Mouse (Mus musculus) spleen, postnatal 36 days (tissue): ENCODE measurements around the gene Cgrrf1.

Source experiments
- DNase-seq, 2 experiments: peaks; one replicate each; pipeline ENCODE4 v3.0.0; 2022; ENCODE audit warnings: low spot score in 2 of 2, mixed read lengths in 1 of 2

Cgrrf1 gene

DNA sequence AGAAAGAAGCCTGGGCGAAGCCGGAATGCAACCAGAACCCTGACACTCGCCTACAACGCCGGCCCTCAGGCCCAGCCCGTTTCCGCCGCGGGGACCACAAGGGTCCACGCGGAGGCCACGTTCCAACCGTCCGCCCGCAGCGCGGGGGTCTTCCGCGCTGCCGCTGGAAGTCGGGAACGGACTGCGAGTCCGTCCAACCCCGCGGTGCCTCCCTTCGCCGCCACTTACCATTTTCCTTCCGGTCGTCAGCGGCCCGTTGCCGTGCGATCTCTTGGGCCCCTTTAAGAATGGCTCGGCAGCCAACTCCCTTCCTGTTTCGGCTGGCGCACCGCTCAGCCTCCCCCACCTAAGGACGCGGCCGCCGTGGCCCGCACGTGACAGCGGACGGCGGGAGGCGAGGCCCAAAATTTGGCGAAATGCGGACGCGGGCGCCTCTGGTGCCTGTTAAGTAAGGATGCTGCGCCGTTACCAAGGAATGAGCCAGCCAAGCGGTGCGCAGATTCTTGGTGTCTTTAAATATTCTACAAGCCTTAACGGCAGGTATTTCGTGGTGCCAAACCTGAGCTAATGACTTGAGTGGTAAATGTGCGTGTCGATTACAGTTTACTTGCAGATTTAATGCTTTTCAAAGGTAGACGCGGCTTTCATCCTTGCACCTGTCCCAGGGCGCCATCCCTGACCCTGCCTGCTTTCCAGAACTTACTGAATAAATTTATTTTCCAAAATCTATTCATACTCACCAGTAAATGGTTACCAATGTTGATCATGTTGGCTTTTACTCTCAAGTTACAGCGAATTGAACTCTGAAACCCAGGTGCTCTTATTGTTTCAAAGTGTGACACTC, 9.8 kb upstream of the Cgrrf1 start, which contains the start of gene Gmfb:
Gmfb (minus strand) TSS at position 370 of the 844 bp plus-strand sequence.
- peak; percentile 93 for DNase-seq

DNA sequence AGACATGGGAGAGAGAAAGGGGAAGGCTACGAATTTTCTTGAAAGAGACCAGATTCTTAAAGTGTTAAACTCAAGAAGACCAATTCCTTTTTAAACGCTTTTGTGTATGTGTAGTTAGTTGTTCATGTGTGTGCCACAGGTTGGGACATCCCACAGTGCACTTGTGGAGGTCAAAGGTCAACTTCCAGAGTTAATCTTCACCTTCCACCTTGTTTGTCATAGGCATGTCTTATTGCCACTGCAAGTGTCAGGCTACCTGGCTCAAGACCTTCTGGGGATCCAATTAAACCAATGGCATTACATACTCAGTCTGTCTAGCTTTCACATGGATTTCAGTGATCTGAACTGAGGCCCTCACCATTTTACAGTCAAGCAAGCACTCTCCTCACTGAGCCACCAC, 7.9 kb upstream of the Cgrrf1 start:
- no peak for DNase-seq

DNA sequence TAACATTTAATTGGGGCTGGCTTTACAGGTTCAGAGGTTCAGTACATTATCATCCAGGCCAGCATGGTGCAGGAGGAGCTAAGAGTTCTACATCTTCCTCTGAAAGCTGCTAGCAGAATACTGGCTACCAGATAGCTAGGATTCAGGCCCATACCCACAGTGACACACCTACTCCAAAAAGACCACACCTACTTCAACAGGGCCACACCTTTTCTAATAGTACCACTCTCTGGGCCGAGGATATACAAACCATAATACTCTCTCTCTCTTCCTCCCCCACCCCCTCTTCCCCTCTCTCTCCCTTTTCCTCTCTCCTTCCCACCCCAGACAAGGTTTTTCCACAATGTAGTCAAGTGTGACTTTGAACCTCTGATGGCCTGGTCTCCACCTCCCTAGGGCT, 4.5 kb upstream of the Cgrrf1 start:
- DNase-seq = peak in 1 of 2 experiments; percentile 26

DNA sequence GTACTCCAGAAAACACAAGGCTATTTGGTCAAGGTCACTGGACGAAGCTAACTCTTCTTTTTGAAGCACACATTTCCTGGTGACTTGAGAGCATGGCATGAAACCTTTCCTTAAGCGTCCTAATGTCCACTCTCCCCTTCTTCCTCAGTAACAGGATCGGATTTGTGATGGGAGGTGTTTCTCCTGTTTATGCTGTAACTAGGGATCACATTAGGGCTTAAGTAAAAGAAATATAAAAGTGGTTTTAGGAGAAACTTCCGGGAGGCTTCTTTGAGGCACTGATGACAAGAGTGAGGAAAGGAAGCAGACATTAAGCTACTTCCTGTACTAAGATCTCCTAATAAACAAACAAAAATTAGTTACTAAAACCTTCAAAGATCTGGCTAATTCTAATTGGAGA, 630 bp upstream of the Cgrrf1 start:
- no peak for DNase-seq

DNA sequence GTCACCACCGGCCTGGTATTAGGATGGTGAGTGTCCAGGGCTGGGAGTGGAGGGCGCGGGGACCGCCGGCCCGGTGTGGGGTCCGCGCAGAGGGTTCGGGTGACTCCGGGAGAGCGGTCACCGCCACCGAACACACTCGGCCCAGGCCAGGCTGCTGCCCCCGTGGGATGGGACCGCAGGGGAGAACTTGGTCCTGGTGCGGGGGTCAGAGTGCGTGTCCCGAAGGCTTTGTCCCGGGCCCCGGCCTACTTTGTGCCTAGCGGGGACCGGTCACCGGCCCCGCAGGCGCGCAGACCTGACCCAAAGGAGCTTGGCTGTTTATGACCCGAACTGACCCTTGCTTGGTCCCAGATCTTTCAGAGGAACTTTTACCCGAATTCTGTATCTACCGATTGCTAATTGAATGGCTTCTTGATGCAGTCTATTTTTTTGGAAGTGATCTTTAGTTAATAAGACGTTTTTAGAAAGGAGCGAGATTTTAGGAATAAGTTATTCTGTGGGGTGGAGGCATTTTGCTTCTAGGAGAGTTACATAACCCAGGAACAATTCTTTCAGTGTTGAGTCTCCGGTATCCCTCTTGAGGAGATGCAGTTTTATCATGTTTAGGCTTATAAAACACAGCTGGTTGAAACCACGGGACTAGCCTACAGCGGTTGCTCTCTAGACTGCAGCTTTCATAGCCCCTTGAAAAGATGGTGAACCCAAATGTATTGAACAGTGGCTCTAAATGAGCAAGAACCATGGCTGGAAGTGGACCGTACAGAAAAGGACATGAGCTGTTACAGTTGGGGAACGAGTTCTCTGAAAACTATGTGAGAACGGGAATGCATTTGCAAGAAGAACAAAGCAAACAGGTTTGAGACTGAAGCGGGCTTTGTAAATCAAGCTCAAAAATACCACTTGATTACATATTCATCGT, 688 bp downstream of the Cgrrf1 start:
- DNase-seq = peak in 1 of 2 experiments; percentile 8

DNA sequence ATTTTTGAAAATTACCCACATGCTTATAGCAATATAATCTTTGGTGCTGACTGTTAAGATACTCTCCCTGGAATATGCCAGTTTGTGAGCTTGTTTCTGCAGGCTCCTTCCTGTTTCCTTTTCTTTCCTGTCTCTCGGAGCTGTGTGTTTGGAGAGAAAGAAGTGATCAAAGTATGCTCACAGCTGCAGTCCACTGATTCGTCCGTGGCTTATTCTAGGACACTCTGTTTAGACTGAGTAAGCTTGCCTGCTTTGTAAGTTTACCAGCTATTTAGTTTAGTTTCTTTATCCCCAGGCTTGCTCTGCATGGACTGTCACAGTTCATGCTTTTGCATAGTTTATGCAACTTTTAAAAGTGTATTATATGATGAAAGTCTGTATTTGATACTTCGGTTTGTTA, 7.4 kb downstream of the Cgrrf1 start:
- no peak for DNase-seq

DNA sequence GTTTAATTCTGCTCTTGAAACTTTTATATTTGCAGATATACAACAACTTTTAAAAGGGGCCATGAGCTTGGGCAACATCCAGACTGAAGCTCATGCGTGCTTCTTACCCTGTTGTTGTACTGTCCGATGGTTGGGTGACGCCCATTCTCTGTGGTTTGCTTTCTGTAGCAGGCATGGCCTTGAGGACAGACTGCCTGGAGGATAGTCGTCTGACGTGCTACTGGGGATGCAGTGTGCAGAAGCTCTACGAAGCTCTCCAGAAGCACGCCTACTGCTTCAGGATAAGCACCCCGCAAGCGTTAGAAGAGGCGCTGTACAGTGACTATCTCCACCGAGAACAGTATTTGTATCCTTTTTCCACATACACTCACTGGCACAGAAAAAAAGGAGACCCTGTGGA, 13.8 kb downstream of the Cgrrf1 start:
- DNase-seq = no peak

DNA sequence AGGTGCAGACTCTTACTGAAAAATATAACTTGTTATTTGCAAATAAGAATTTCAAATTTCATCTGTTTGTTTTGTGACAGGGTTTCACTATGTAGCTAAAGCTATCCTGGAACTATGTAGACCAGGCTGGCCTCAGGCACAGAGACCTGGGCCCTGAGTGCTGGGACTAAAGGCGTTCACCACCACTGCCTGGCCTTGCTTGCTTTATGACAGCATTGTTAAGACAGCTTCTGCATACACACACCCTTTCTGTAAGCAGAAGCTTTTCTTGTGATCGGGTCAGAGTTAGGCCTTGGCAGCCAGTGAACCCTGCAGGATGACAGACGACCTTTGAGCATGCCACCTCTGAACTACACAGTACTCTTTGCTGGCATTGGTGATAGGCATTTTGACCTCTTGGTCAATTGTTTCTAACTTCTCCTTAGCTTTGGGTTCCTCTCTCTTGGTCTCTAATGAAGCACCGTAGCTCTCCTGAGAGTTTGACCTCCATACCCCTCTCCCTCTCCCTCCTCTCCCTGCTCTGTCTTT, 16.2 kb downstream of the Cgrrf1 start:
- no peak for DNase-seq

DNA sequence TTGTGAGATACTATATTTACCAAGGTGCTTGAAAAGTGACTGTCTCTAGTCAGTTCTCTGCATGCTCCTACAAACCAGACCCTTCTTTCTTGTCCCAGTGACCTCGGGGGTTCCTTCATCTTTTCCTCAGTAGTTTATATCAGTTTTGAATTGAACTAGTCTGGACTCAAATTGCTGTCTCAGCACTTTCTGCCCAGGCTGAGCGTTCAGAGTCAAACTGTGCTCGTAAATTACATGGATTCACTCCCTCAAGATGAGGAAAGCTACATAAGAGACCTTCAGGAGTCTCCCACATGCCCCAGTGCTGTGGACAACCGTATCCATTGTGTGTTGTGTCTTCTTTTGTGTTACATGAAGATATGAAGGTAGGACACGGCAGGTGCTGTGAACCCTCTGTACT, 16.8 kb downstream of the Cgrrf1 start:
- DNase-seq = no peak

DNA sequence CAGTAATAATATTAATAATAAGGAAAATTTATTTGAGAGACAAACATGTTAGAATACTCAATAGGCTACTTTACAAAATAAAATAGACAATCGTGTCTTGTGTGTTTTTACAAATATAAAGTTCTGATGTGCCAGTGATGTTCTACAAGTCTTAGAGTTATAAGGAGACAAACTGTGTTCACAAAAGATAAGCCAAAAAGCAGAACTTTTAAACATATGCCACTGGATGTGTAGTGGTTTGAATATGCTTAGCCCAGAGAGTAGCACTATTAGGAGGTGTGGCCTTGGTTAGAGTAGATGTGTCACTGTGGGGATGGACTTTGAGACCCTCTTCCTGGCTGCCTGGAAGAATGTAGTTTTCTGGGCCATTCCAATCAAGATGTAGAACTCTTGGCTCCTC, 17.8 kb downstream of the Cgrrf1 start:
- DNase-seq = no peak

DNA sequence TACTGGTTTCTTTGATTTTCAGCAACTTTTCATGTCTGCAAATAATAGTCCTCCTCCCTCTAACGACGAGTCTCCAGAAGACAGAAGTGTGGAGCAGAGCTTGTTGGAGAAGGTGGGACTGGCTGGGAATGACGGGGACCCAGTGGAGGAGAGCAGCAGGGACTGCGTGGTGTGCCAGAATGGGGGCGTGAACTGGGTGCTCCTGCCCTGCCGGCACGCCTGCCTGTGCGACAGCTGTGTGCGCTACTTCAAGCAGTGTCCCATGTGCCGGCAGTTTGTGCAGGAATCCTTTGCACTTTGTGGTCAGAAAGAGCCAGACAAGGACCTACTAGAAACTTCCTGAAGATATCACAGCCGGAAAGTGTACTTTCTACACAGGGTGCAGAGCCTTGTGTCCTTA, 21.8 kb downstream of the Cgrrf1 start:
- no peak for DNase-seq

DNA sequence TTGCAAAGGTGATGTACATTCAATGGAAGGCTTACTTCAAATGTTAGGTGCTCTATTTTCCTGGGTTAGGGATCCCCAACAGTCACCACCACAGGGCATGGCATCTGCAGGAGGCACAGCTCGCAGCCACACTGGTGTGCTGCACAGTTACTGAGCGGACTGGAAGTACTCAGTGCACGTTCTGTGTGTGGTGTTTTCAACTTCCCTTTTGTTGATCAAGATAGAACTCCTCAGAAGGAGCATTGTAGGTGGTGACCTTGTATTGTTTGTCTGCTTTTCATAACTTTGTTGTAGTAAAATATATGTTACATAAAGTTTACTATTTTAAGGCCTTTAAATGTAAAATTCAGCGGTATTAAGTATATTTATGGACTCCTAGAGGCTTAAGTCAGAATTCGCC, 31.0 kb downstream of the Cgrrf1 start:
- DNase-seq = no peak

DNA sequence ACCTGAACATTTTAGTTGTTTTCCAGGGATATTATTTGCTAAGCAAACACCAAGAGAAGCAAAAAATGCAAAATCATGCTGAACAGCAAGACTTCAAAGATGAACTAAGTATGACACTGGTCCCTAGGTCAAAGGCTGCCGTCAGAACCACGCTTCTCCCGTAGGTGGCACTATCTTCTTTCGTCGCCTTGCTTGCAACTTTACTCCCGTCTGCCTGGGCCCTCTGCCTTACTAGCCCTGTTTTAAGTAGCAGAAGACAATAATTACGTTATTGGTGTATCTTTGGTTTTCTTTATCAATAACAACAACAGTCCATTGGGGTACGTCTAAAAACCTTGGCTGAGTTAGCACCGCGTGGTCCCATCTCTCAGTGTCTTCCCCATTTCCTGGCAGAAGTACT, 49.0 kb downstream of the Cgrrf1 start:
- DNase-seq = peak; percentile 26 to 30

DNA sequence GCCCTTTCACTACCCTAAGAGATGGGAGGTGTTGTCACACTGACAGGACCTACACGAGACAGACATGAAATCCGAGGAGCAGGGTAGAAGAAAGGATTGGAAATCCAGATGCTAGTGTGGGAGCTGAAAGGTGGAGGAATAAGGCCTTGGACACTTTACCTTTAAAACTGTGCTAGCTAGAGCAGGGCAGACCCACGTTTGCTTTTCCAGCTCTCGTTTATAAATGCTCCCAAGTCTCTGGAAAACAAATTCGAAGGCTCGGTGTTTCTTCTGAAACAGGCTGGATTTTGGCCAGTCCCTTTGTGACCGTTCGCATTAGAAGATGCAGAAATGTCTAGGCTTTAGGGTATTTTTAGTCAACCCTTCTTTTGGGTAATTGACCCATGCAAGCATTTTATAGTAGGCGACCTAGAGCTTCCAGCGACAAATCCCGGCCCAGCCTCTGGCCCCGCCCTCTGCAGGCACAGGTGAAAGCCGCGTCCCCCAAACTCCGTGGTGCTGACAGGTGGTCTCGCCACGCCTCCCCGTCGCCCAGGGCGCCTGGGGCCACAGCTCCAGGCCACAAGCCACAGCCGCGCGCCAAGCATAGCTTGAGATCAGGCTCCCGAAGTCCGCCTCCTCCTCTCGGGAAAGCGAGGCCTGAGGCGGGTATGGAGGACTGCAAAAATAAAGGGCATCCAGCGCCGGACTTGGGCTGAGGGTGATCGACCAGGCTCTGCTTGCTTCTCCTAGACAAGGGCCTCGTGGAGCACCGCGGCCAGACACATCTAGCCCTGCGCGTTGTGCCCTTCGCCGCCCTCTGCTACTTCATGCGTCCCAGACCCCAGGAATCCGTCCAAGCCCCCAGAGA, 49.9 kb downstream of the Cgrrf1 start:
- DNase-seq = no peak

DNA sequence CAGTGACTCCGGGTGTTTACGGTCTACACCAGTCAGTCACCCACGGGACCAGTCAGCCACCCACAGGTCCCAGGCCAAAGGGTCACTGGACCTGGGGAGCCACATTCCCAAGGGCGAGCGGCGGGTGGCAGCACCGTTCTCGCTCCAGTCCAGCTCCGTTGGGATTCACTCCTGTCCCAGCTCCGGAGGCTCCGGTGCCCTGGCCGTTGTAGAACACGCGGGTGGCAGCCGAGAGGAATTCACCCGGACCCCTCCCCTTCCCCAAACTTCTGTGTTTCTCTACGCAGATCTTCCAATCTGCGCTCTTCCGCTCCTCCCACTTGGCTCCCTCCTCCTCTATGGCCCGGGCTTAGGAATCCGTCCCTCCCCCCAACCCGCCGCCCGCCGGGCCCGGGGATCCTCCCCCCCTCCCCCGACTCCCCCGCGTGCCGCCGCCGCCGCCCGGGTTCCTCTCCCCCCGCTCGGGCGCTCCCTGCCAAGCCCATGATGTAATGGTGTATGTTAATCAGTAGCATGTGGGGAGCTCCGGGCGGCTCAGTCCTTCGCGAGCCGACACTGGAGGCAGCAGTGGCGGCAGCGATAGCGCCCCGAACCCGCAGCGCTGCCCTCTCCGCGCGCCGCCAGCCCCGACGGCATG, 50.6 kb downstream of the Cgrrf1 start, which contains the start of gene Samd4:
Samd4 (plus strand) TSS at position 424 of the 637 bp plus-strand sequence.
- peak; percentile 21 to 48 for DNase-seq

DNA sequence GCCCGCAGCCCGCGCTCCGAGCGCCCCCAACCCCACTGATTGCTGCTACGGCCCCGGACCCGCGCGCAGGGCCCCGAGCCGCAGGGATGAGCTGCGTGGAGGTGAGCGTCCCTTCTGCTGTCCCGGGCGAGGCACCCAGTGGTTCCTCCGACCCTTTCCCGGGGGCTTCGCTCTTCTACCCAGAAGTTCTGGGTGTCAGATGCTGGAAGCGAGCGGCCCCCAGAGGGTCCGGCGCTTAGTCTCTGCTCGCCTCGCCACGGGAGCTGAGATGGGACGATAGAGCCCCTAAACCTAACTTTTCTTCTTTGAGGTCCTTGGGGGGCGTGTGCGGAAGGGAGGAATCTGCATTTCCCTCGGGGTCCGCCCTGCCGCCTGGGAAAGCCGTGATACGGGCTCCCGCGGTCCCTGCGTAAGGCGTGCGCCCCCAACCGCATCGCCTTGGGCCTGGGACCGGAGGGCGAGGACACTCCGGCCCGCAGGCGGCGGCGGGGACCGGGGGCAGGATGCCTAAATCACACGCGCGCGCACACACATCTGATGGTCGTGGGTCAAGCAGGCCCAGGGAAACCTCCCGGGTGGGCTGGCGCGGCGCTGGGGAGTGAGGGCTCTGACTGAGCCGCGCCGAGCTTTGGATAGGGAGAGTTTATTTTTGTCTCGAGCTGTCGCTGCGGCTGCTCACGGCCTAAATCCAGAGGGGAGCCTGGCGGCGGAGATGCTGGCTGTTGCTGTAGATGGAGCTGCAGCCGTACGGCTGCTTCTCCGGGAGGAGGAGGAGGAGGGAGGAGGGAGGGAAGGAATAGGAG, 51.3 kb downstream of the Cgrrf1 start:
- no peak for DNase-seq

DNA sequence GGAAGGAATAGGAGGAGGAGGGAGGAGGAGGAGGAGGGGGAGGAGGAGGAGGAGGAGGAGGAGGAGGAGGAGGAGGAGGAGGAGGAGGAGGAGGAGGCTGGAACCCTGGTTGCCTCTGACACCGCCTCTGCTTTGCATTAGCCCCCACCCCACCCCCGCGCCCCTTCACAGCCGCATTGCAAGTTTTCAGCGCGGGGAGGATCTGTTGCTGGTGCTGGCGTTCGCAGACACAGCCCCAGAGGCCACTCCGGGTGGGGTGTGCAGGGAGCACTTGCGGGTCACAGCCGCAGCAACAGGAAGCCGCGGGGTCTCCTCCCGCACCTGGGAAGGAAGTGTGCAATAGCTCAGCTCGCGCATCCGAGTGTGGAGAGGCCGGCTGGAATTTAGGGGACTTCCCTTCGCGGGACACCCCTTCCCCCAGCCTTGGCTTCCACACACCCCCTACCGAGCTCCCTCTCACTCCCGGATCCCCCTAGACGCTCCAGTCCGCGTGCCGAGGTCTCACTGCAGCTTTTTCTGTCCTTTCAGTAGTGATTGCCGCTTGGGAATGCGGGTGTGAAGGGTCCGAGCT, 52.0 kb downstream of the Cgrrf1 start:
- DNase-seq = no peak

DNA sequence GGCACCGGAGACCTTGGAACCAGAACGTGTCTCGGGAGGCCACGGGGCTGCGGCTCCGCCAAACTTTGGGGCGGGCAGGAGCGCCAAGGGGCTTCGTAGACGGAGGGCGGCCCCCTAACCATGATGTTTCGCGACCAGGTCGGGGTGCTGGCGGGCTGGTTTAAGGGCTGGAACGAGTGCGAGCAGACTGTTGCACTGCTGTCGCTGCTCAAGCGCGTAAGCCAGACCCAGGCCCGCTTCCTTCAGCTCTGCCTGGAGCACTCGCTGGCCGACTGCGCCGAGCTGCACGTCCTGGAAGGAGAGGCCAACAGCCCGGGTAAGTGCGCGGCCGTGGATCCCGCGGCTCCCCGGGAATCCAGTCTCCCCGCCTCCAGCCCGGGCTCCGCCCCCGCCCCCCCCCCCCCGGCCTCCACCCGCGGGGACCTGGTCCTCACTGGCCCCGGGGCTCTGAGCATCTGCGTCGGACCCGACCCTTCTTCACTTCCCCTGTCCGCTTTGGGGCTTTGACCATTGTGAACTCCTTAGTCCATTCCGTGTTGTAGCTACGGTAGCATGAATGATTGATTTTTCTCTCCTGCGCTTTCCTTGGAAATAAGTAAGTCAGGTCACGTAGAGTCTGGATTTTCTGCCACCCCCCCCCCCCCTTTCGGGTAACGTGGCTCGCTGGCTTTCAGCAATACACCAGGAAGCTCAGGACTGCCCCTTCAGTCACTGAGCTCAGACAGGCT, 52.9 kb downstream of the Cgrrf1 start:
- peak in 1 of 2 experiments; percentile 15 for DNase-seq

DNA sequence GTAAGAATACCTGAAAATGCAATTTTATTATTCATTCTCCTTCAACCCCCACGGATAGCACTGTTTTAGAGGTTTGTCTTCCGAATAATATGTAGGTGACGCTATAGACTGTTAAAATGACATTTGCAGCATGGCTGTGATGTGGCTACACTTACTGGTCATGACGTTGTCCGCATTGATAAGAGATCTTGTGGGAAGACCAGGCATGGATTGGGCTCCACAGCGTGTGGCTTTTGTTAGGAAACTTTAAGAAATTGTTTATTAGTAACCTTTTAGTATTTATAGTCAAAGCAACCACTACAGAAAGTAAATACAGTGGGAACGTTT, 53.5 kb downstream of the Cgrrf1 start:
- no peak for DNase-seq
